Mouse (Mus musculus): ENCODE data around the gene Vmn1r143. TPM values are rescaled to one million over a fixed set of nuclear protein-coding genes. Genes with fewer than 3 reads are reported as not detected.
"Not testable (repeated sequence)": the region's sequence is repeated elsewhere in the genome, so short reads cannot be mapped to it uniquely, and the experiment has no call there.

Vmn1r143 gene
- not detected in 2 replicates for polyA plus RNA-seq (2011; ENCODE audit: insufficient read length, low read depth, missing spikeins)

GRCm38 (mm10) chr7:22189077-22189476, at the start of gene Vmn1r143:
Gene Vmn1r143 (plus strand): TSS chr7:22189377.
- H3K4me3 ChIP-seq (ENCODE audit: insufficient read depth, low read length); H3K27ac ChIP-seq (ENCODE audit: insufficient read depth, low read length); H3K4me1 ChIP-seq (ENCODE audit: control insufficient read depth, insufficient read depth, low read length): not testable (repeated sequence)

GRCm38 (mm10) chr7:22163935-22164334, 25.2 kb upstream of the Vmn1r143 start, which contains the start of gene Vmn1r142:
Gene Vmn1r142 (minus strand): TSS chr7:22164035.
- not testable (repeated sequence) for H3K4me1 ChIP-seq (ENCODE audit: control insufficient read depth, insufficient read depth, low read length); H3K27ac ChIP-seq (ENCODE audit: insufficient read depth, low read length); H3K4me3 ChIP-seq (ENCODE audit: insufficient read depth, low read length)

- not testable (repeated sequence) for H3K4me3 ChIP-seq (ENCODE audit: insufficient read depth, low read length); H3K4me1 ChIP-seq (ENCODE audit: control insufficient read depth, insufficient read depth, low read length); H3K27ac ChIP-seq (ENCODE audit: insufficient read depth, low read length)
Measured at GRCm38 (mm10) chr7:22201164-22201563, 12.0 kb downstream of the Vmn1r143 start, which contains the start of gene Gm8653. Gene Gm8653 (minus strand): TSS chr7:22201264.

- H3K27ac ChIP-seq (ENCODE audit: insufficient read depth, low read length); H3K4me3 ChIP-seq (ENCODE audit: insufficient read depth, low read length); H3K4me1 ChIP-seq (ENCODE audit: control insufficient read depth, insufficient read depth, low read length): not testable (repeated sequence)
Measured at GRCm38 (mm10) chr7:22229384-22229783, 40.2 kb downstream of the Vmn1r143 start, which contains the start of gene Gm8453. Gene Gm8453 (minus strand): TSS chr7:22229484.

Other genes starting within 250 kb of the Vmn1r143 start
- gene Vmn1r137, start 194.8 kb upstream of the Vmn1r143 start, polyA plus RNA-seq (2011; ENCODE audit: insufficient read length, low read depth, missing spikeins) = not detected in 2 replicates
- gene Vmn1r138, start 160.5 kb upstream of the Vmn1r143 start, polyA plus RNA-seq (2011; ENCODE audit: insufficient read length, low read depth, missing spikeins) = not detected in 2 replicates
- not detected in 2 replicates for gene Gm6176, start 133.1 kb upstream of the Vmn1r143 start, polyA plus RNA-seq (2011; ENCODE audit: insufficient read length, low read depth, missing spikeins)
- gene Vmn1r139, start 120.3 kb upstream of the Vmn1r143 start, polyA plus RNA-seq (2011; ENCODE audit: insufficient read length, low read depth, missing spikeins) = not detected in 2 replicates
- gene Gm16451, start 71.1 kb upstream of the Vmn1r143 start, polyA plus RNA-seq (2011; ENCODE audit: insufficient read length, low read depth, missing spikeins) = not detected in 2 replicates
- not detected in 2 replicates for gene Gm10666, start 54.6 kb upstream of the Vmn1r143 start, polyA plus RNA-seq (2011; ENCODE audit: insufficient read length, low read depth, missing spikeins)
- not detected in 2 replicates for gene Vmn1r142, start 25.3 kb upstream of the Vmn1r143 start, polyA plus RNA-seq (2011; ENCODE audit: insufficient read length, low read depth, missing spikeins)
- gene Gm8653, start 11.9 kb downstream of the Vmn1r143 start, polyA plus RNA-seq (2011; ENCODE audit: insufficient read length, low read depth, missing spikeins) = not detected in 2 replicates
- not detected in 2 replicates for gene Gm8453, start 40.1 kb downstream of the Vmn1r143 start, polyA plus RNA-seq (2011; ENCODE audit: insufficient read length, low read depth, missing spikeins)
- not detected in 2 replicates for gene Gm4187, start 140.3 kb downstream of the Vmn1r143 start, polyA plus RNA-seq (2011; ENCODE audit: insufficient read length, low read depth, missing spikeins)
- not detected in 2 replicates for gene Gm8660, start 181.7 kb downstream of the Vmn1r143 start, polyA plus RNA-seq (2011; ENCODE audit: insufficient read length, low read depth, missing spikeins)
- not detected in 2 replicates for gene Vmn1r148, start 224.2 kb downstream of the Vmn1r143 start, polyA plus RNA-seq (2011; ENCODE audit: insufficient read length, low read depth, missing spikeins)
- gene Vmn1r149, start 248.9 kb downstream of the Vmn1r143 start, polyA plus RNA-seq (2011; ENCODE audit: insufficient read length, low read depth, missing spikeins) = not detected in 2 replicates

Data from embryonic fibroblast, embryonic 13.5 days (primary cell).